Mouse (Mus musculus) midbrain, embryonic 10.5 days (tissue): ENCODE results near the gene Fam69b. TPM values are rescaled to one million over a fixed set of nuclear protein-coding genes. Genes with fewer than 3 reads are reported as not detected.

Experiments used
- DNase-seq: peaks from one replicate; pipeline ENCODE4 v3.0.0-alpha.2; 2017; ENCODE audit warnings: low spot score
- H3K27ac ChIP-seq: fragments of 300-500 bp; sonication (generic); replicated peaks from 2 replicates; pipeline ENCODE4 v1.5.1; 2016; ENCODE audit warnings: mild to moderate bottlenecking
- H3K27me3 ChIP-seq: fragments of 300-500 bp; sonication (generic); 2 replicates; pipeline ENCODE4 v1.6.1; 2016; ENCODE audit warnings: low read depth, mild to moderate bottlenecking; ENCODE audit not compliant: poor library complexity, severe bottlenecking
- H3K36me3 ChIP-seq: fragments of 300-500 bp; sonication (generic); 2 replicates; pipeline ENCODE4 v1.6.1; 2016; ENCODE audit warnings: mild to moderate bottlenecking, moderate library complexity
- H3K4me1 ChIP-seq: fragments of 300-500 bp; sonication (generic); 2 replicates; pipeline ENCODE4 v1.6.1; 2016
- H3K4me3 ChIP-seq: fragments of 300-500 bp; sonication (generic); 2 replicates; pipeline ENCODE4 v1.5.1; 2016; ENCODE audit warnings: mild to moderate bottlenecking, moderate library complexity
- H3K9me3 ChIP-seq: fragments of 300-500 bp; sonication (generic); replicated peaks from 2 replicates; pipeline ENCODE4 v1.6.1; 2016; ENCODE audit warnings: mild to moderate bottlenecking
- WGBS: fragments of 180-500 bp; shearing (Covaris S2); methylation state at CpG from one replicate; pipeline ENCODE4 v1.1.7; 2016; 5-methylcytosine and 5-hydroxymethylcytosine counted together
- polyA plus RNA-seq: library from polyadenylated mRNA; unstranded; fragments of >200 nt; fragmentation: Nextera tagmentation; extraction: Ambion mirVana; gene quantifications from 2 replicates; pipeline ENCODE4 v1.2.1, GENCODE M21; 2016

Gene Fam69b
- polyA plus RNA-seq, 1 experiment from 2014 or later, result 36.4 TPM

DNA sequence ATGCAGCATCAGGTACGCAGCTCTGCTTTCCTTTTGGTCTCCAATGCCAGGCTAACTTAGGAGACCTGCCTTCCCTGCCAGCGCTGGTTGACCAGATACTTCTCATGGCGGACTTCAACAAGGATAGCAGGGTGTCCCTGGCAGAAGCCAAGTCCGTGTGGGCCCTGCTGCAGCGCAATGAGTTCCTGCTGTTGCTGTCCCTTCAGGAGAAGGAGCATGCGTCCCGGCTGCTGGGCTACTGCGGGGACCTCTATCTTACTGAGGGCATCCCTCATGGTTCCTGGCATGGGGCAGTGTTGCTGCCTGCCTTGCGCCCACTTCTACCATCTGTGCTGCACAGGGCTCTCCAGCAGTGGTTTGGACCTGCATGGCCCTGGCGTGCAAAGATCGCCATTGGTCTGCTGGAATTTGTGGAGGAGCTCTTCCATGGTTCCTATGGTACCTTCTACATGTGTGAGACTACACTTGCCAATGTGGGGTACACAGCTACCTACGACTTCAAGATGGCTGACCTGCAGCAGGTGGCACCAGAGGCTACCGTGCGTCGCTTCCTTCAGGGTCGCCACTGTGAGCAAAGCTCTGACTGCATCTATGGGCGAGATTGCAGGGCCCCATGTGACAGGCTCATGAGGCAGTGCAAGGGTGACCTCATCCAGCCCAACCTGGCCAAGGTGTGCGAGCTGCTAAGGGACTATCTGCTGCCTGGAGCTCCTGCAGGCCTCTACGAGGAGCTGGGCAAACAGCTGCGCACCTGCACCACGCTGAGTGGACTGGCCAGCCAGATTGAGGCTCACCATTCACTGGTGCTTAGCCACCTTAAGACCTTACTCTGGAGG, 7.5 kb downstream of the Fam69b start:
- 68% methylated on average over 21 of the region's 21 CpGs for WGBS
- Histone ChIP-seq H3K27ac (no peak overlapping the region), H3K27me3 (no peaks in the 10 kb centered on the region), H3K9me3 (no peaks in the 10 kb centered on the region), H3K4me1 (peaks cover 56% of the 10 kb centered on the region), H3K36me3 (peaks cover 73% of the 10 kb centered on the region), H3K4me3 (no peak overlapping the region)
- no peak for DNase-seq

GRCm38 (mm10) chr2:26636325-26636635, 8.0 kb downstream of the Fam69b start:
- no peak for DNase-seq
- Histone ChIP-seq H3K4me1 (peaks cover 57% of the 10 kb centered on the region), H3K27me3 (no peaks in the 10 kb centered on the region), H3K9me3 (no peaks in the 10 kb centered on the region), H3K4me3 (no peak overlapping the region), H3K27ac (no peak overlapping the region), H3K36me3 (peaks cover 73% of the 10 kb centered on the region)
- WGBS, result 64% methylated on average over 2 of the region's 2 CpGs

GRCm38 (mm10) chr2:26637316-26637932, 9.2 kb downstream of the Fam69b start:
- Histone ChIP-seq H3K27me3 (no peaks in the 10 kb centered on the region), H3K27ac (no peak overlapping the region), H3K4me3 (no peak overlapping the region), H3K4me1 (peaks cover 53% of the 10 kb centered on the region), H3K9me3 (no peaks in the 10 kb centered on the region), H3K36me3 (peaks cover 64% of the 10 kb centered on the region)
- 88% methylated on average over 4 of the region's 4 CpGs for WGBS
- DNase-seq, result no peak

DNA sequence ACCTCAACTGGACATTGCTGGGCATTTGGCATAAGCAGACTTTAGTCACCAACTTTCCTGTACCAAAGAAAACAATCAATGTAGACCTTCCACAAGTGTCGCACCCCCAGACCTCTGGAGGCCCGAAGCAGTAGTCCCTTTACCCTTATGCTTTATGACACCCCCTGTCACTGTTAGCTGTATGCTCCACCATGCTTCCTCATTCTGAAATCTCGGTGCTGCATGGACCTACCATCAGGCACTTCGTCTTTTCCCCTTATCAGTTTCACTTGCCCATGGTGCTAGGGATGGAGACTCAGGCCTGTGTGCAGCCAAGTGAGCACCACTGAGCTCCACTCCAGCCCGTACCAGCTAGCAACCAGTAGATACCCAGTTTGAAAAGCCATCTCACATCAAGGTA, 9.8 kb downstream of the Fam69b start:
- Histone ChIP-seq H3K4me3 (peak overlapping the region; percentile 97), H3K27me3 (no peaks in the 10 kb centered on the region), H3K9me3 (no peaks in the 10 kb centered on the region), H3K36me3 (peaks cover 57% of the 10 kb centered on the region), H3K4me1 (peaks cover 47% of the 10 kb centered on the region), H3K27ac (0 out of 2 replicates have a peak overlapping the region, but pooled peaks have one; percentile 99)
- WGBS, result 89% methylated on average over 5 of the region's 5 CpGs
- no peak for DNase-seq

DNA sequence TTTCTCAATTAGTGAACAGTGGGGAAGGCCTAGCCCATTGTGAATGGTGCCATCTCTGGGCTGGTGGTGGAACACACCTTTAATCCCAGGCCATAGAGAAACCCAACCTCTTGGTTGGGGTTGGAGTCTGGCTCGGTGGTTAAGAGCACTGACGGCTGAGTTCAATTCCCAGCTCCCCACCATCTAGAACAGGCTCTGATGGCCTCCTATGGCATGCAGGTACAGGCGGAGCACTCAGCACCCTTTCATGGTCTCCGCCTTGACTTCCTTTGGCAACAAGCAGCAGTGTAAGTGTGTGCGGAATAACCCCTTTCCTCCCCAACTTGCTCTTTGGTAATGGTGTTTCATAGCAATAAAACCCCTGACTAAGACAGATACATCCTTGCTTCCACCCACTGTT, 10.3 kb downstream of the Fam69b start:
- Histone ChIP-seq H3K4me3 (peak overlapping the region; percentile 97), H3K4me1 (peaks cover 44% of the 10 kb centered on the region), H3K9me3 (no peaks in the 10 kb centered on the region), H3K27me3 (no peaks in the 10 kb centered on the region), H3K27ac (peak overlapping the region; percentile 99; the same call in 1 of the 2 replicates), H3K36me3 (peaks cover 54% of the 10 kb centered on the region)
- 78% methylated on average over 5 of the region's 5 CpGs for WGBS
- no peak for DNase-seq

DNA sequence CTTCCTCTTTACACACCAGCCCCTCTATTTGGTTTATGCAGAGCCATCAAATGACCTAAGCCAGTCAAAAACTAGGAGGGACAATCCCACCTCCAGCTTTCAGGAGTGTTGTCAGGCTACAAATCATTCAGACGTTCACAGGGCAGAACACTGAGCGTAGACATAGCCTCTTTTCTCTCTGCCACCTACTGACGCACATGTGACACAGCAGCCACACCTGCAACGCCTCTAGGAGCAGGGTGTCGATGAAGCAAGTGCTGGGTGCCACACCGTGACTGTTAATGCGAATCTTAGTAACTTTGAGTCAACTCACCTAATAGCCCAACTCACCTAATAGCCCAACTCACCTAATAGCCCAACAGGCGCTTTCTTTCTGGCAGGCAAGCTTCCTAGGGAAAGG, 10.8 kb downstream of the Fam69b start:
- no peaks in the 10 kb centered on the region for H3K9me3 ChIP-seq
- peaks cover 39% of the 10 kb centered on the region for H3K4me1 ChIP-seq
- DNase-seq, result peak; percentile 40
- WGBS, result 10% methylated on average over 8 of the region's 8 CpGs
- H3K36me3 ChIP-seq, result peaks cover 49% of the 10 kb centered on the region
- peak overlapping the region; percentile 97 for H3K4me3 ChIP-seq
- H3K27me3 ChIP-seq, result no peaks in the 10 kb centered on the region
- H3K27ac ChIP-seq, result peak overlapping the region; percentile 99

GRCm38 (mm10) chr2:26639838-26640830, 11.9 kb downstream of the Fam69b start:
- DNase-seq, result peak; percentile 96
- 4% methylated on average over 49 of the region's 49 CpGs for WGBS
- peak overlapping the region; percentile 97 for H3K4me3 ChIP-seq
- peak overlapping the region; percentile 99 for H3K27ac ChIP-seq
- peaks cover 38% of the 10 kb centered on the region for H3K36me3 ChIP-seq
- H3K4me1 ChIP-seq, result peaks cover 30% of the 10 kb centered on the region
- H3K27me3 ChIP-seq, result no peaks in the 10 kb centered on the region
- no peaks in the 10 kb centered on the region for H3K9me3 ChIP-seq

- H3K4me3 ChIP-seq, result no peak overlapping the region
- peaks cover 24% of the 10 kb centered on the region for H3K4me1 ChIP-seq
- H3K27ac ChIP-seq, result no peak overlapping the region
- 83% methylated on average over 7 of the region's 7 CpGs for WGBS
- no peaks in the 10 kb centered on the region for H3K27me3 ChIP-seq
- H3K36me3 ChIP-seq, result peaks cover 28% of the 10 kb centered on the region
- H3K9me3 ChIP-seq, result no peaks in the 10 kb centered on the region
- DNase-seq, result no peak
These were observed 12.9 kb downstream of the Fam69b start for GRCm38 (mm10) chr2:26641006-26641647.

- H3K36me3 ChIP-seq, result peaks cover under 1% of the 10 kb centered on the region; the same call in 1 of the 2 replicates
These were observed 15.7 kb downstream of the Fam69b start for GRCm38 (mm10) chr2:26643942-26644341.

DNA sequence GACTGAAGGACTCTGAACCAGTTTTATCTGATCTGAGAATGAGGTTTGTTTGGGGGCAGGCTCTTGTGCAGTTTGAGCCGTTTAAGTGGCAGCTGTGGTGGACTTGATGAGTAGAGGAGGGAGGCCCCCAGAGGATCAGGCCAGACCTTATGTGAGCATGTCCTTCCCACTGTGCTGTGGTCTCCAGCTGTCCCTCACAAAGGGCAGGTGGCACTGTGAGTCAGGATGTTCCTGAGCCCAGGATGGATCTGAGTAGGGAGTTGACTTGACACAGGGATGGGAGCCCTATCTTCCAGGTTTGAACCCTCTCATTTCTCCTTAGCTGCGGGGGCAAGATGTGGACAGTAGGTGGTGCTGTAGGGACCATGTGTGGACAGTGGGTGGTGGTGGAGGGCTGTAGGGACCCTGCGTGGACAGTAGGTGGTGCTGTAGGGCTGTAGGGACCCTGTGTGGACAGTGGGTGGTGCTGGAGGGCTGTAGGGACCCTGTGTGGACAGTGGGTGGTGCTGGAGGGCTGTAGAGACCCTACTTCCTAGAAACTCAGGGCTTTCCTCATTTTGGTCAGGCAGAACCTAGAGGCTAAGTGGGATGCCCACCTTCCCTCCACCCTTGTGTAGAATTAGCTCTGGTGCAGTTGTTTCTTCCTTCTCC, 18.5 kb downstream of the Fam69b start:
- no peaks in the 10 kb centered on the region for H3K4me1 ChIP-seq
- no peaks in the 10 kb centered on the region for H3K36me3 ChIP-seq
- H3K27ac ChIP-seq, result no peak overlapping the region
- peak overlapping the region; percentile 18; the same call in 1 of the 2 replicates for H3K4me3 ChIP-seq
- H3K9me3 ChIP-seq, result no peaks in the 10 kb centered on the region
- WGBS, result 26% methylated on average over 3 of the region's 3 CpGs
- DNase-seq, result peak; percentile 88
- no peaks in the 10 kb centered on the region for H3K27me3 ChIP-seq

More at GRCm38 (mm10) chr2:26643942-26644341, 15.7 kb downstream of the Fam69b start:
- H3K4me1 ChIP-seq, result peaks cover 10% of the 10 kb centered on the region
- 60% methylated on average over 2 of the region's 2 CpGs for WGBS
- H3K4me3 ChIP-seq, result no peak overlapping the region
- DNase-seq, result peak; percentile 64
- H3K27me3 ChIP-seq, result no peaks in the 10 kb centered on the region
- H3K27ac ChIP-seq, result no peak overlapping the region
- H3K9me3 ChIP-seq, result no peaks in the 10 kb centered on the region

DNA sequence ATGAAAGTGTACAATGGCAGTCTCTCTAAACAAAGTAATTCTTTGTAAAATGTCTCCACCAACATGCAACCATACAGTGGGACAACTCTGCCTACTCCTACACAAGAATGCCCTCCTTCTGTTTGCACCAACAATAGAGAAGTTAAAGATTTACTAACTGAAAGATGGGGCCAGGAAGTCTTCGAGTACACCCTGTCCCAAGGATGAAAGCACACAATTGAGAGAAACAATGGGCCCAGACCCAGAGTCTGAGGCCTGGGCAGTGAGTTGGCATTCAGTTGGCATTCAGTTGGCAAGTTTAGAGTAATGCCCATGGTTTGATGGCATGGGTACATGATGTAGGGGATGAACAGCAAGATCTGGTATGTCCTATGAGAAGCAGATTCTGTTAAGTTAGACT, 26.4 kb downstream of the Fam69b start:
- Histone ChIP-seq H3K27me3 (no peaks in the 10 kb centered on the region), H3K27ac (no peak overlapping the region), H3K36me3 (no peaks in the 10 kb centered on the region), H3K4me1 (no peaks in the 10 kb centered on the region), H3K4me3 (no peak overlapping the region), H3K9me3 (no peaks in the 10 kb centered on the region)
- 73% methylated on average over 1 of the region's 1 CpGs for WGBS
- no peak for DNase-seq
